Mouse (Mus musculus) kidney, embryonic 14.5 days (tissue): ENCODE measurements at regions not wholly inside any gene's neighbourhood (a gene's known extent, or its start where the extent isn't known, plus 50 kb on each side); places are given as distances from the start of the nearest gene placed in this dataset.

Source experiments
- ATAC-seq: fragments of 200-750 bp; cut with Nextera tagmentation; 2 replicates; pipeline ENCODE4 v1.8.0; 2017; ENCODE audit warnings: moderate number of reproducible peaks, mild to moderate bottlenecking, moderate TSS enrichment, moderate library complexity; ENCODE audit not compliant: low FRiP score, low TSS enrichment
- H3K27ac ChIP-seq: fragments of 300-500 bp; sonication (generic); 2 replicates; pipeline ENCODE4 v1.5.1; 2014; ENCODE audit warnings: low read depth, mild to moderate bottlenecking, low read length, moderate library complexity, mixed read lengths
- H3K27me3 ChIP-seq: fragments of 300-500 bp; sonication (generic); 2 replicates; pipeline ENCODE4 v1.6.1; 2014; ENCODE audit warnings: mild to moderate bottlenecking, low read length; ENCODE audit not compliant: control insufficient read depth, insufficient read depth
- H3K36me3 ChIP-seq: fragments of 300-500 bp; sonication (generic); 2 replicates; pipeline ENCODE4 v1.6.1; 2014; ENCODE audit warnings: low read length, mixed read lengths; ENCODE audit not compliant: control insufficient read depth, insufficient read depth
- H3K4me1 ChIP-seq: fragments of 300-500 bp; sonication (generic); 2 replicates; pipeline ENCODE4 v1.6.1; 2014; ENCODE audit warnings: low read length, mixed read lengths; ENCODE audit not compliant: control insufficient read depth, insufficient read depth
- H3K4me2 ChIP-seq: fragments of 300-500 bp; sonication (generic); replicated peaks from 2 replicates; pipeline ENCODE4 v1.6.1; 2014; ENCODE audit warnings: low read depth, mild to moderate bottlenecking, low read length
- H3K4me3 ChIP-seq: fragments of 300-500 bp; sonication (generic); 2 replicates; pipeline ENCODE4 v1.5.1; 2014; ENCODE audit warnings: mild to moderate bottlenecking, low read length
- H3K9ac ChIP-seq: fragments of 300-500 bp; sonication (generic); 2 replicates; pipeline ENCODE4 v1.6.1; 2014; ENCODE audit warnings: low read depth, mild to moderate bottlenecking, low read length, moderate library complexity
- H3K9me3 ChIP-seq: fragments of 300-500 bp; sonication (generic); 2 replicates; pipeline ENCODE4 v1.6.1; 2016; ENCODE audit warnings: low read length; ENCODE audit not compliant: control insufficient read depth
- WGBS: fragments of 180-500 bp; shearing (Covaris S2); extraction: QIAGEN DNeasy Blood & Tissue Kit; methylation state at CpG from one replicate; pipeline ENCODE4 v1.1.7; 2014; 5-methylcytosine and 5-hydroxymethylcytosine counted together

- WGBS, result 39% methylated on average over 11 of the region's 11 CpGs
- ATAC-seq, result no peak; the same call in 1 of the 2 replicates
Observed at GRCm38 (mm10) chr11:112154712-112155319, 627.2 kb upstream of the Sox9 start.

GRCm38 (mm10) chr11:112155339-112155955, 626.6 kb upstream of the Sox9 start:
- 0 out of 2 replicates have a peak, but pooled peaks cover 5% of the 10 kb centered on the region for H3K9me3 ChIP-seq
- no peaks in the 10 kb centered on the region for H3K27me3 ChIP-seq
- 34% methylated on average over 10 of the region's 10 CpGs for WGBS
- ATAC-seq, result no peak; the same call in 1 of the 2 replicates
- peak overlapping the region; percentile 24 for H3K4me2 ChIP-seq
- no peak overlapping the region for H3K4me3 ChIP-seq
- no peaks in the 10 kb centered on the region for H3K36me3 ChIP-seq
- H3K9ac ChIP-seq, result no peak overlapping the region
- H3K4me1 ChIP-seq, result peaks cover 6% of the 10 kb centered on the region; the same call in 1 of the 2 replicates
- H3K27ac ChIP-seq, result 0 out of 2 replicates have a peak overlapping the region, but pooled peaks have one; percentile 6

More at GRCm38 (mm10) chr11:112154712-112155319, 627.2 kb upstream of the Sox9 start:
- peaks cover 6% of the 10 kb centered on the region; the same call in 1 of the 2 replicates for H3K4me1 ChIP-seq
- H3K4me3 ChIP-seq, result no peak overlapping the region
- H3K36me3 ChIP-seq, result no peaks in the 10 kb centered on the region
- no peak overlapping the region for H3K9ac ChIP-seq
- H3K27ac ChIP-seq, result no peak overlapping the region
- 0 out of 2 replicates have a peak, but pooled peaks cover 5% of the 10 kb centered on the region for H3K9me3 ChIP-seq
- peak overlapping the region; percentile 24 for H3K4me2 ChIP-seq
- no peaks in the 10 kb centered on the region for H3K27me3 ChIP-seq

- WGBS, result 40% methylated on average over 7 of the region's 7 CpGs
- no peak overlapping the region for H3K4me3 ChIP-seq
- H3K4me2 ChIP-seq, result no peak overlapping the region
- no peaks in the 10 kb centered on the region for H3K9me3 ChIP-seq
- no peaks in the 10 kb centered on the region for H3K27me3 ChIP-seq
- no peaks in the 10 kb centered on the region for H3K36me3 ChIP-seq
- no peak for ATAC-seq
- H3K27ac ChIP-seq, result no peak overlapping the region
- no peak overlapping the region for H3K9ac ChIP-seq
- no peaks in the 10 kb centered on the region for H3K4me1 ChIP-seq
Observed at GRCm38 (mm10) chr11:112163681-112164265, 618.3 kb upstream of the Sox9 start.

GRCm38 (mm10) chr11:112173585-112173984, 608.4 kb upstream of the Sox9 start:
- no peak overlapping the region for H3K4me3 ChIP-seq
- no peak overlapping the region for H3K27ac ChIP-seq
- H3K4me2 ChIP-seq, result no peak overlapping the region
- no peaks in the 10 kb centered on the region for H3K36me3 ChIP-seq
- H3K4me1 ChIP-seq, result no peaks in the 10 kb centered on the region
- no peaks in the 10 kb centered on the region for H3K9me3 ChIP-seq
- ATAC-seq, result no peak
- WGBS, result 38% methylated on average over 10 of the region's 10 CpGs
- no peak overlapping the region for H3K9ac ChIP-seq
- H3K27me3 ChIP-seq, result no peaks in the 10 kb centered on the region

- no peak overlapping the region for H3K9ac ChIP-seq
- ATAC-seq, result peak; percentile 24; the same call in 1 of the 2 replicates
- H3K27ac ChIP-seq, result no peak overlapping the region
Observed at GRCm38 (mm10) chr11:112175302-112175701, 606.7 kb upstream of the Sox9 start.

GRCm38 (mm10) chr11:112180666-112181065, 601.4 kb upstream of the Sox9 start:
- 79% methylated on average over 10 of the region's 10 CpGs for WGBS
- H3K36me3 ChIP-seq, result no peaks in the 10 kb centered on the region
- H3K27me3 ChIP-seq, result no peaks in the 10 kb centered on the region
- no peaks in the 10 kb centered on the region for H3K4me1 ChIP-seq
- H3K27ac ChIP-seq, result no peak overlapping the region
- ATAC-seq, result no peak
- H3K9ac ChIP-seq, result no peak overlapping the region
- no peak overlapping the region for H3K4me2 ChIP-seq
- H3K9me3 ChIP-seq, result no peaks in the 10 kb centered on the region
- H3K4me3 ChIP-seq, result no peak overlapping the region

More at GRCm38 (mm10) chr11:112175302-112175701, 606.7 kb upstream of the Sox9 start:
- no peak overlapping the region for H3K4me3 ChIP-seq
- no peaks in the 10 kb centered on the region for H3K4me1 ChIP-seq
- H3K4me2 ChIP-seq, result no peak overlapping the region
- H3K9me3 ChIP-seq, result no peaks in the 10 kb centered on the region
- WGBS, result 72% methylated on average over 6 of the region's 6 CpGs
- no peaks in the 10 kb centered on the region for H3K36me3 ChIP-seq
- H3K27me3 ChIP-seq, result no peaks in the 10 kb centered on the region

GRCm38 (mm10) chr11:112197620-112198268, 584.3 kb upstream of the Sox9 start:
- no peak overlapping the region for H3K9ac ChIP-seq
- no peaks in the 10 kb centered on the region for H3K9me3 ChIP-seq
- no peak overlapping the region for H3K4me3 ChIP-seq
- WGBS, result 10% methylated on average over 18 of the region's 18 CpGs
- no peak overlapping the region for H3K27ac ChIP-seq
- H3K27me3 ChIP-seq, result no peaks in the 10 kb centered on the region; the same call in 1 of the 2 replicates
- H3K4me1 ChIP-seq, result no peaks in the 10 kb centered on the region
- ATAC-seq, result no peak
- H3K36me3 ChIP-seq, result no peaks in the 10 kb centered on the region
- no peak overlapping the region for H3K4me2 ChIP-seq

GRCm38 (mm10) chr11:112204561-112204960, 577.5 kb upstream of the Sox9 start:
- Histone ChIP-seq H3K4me3 (no peak overlapping the region), H3K9me3 (no peaks in the 10 kb centered on the region), H3K36me3 (no peaks in the 10 kb centered on the region), H3K27ac (no peak overlapping the region), H3K4me2 (no peak overlapping the region), H3K27me3 (no peaks in the 10 kb centered on the region; the same call in 1 of the 2 replicates), H3K4me1 (no peaks in the 10 kb centered on the region), H3K9ac (no peak overlapping the region)
- no peak for ATAC-seq
- 18% methylated on average over 2 of the region's 2 CpGs for WGBS
